16 mouse cellular contexts compared by ENCODE assay signal in the genomic region with DNA sequence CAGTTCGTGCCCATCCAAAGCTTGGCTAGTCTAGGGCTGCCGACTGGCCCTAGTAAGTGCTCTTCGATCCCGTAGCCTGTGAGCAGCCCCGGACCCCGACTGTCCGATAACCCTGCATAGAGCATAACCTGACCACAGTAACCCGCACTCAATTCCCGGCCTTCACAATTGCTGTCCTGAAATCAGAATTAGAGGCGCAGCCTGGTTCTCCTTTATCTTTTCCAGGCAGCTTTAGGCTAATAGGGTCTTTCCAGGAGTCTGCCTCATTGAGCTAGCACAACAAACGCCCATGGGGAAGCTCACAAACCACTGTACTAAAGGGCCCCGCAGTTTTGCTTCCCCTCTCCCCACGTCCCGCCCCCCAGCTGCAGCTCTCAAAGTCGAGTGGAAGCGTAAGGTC. TPM values are rescaled to one million over a fixed set of nuclear protein-coding genes. Genes with fewer than 3 reads are reported as not detected.
DNase-seq lines count a peak whose midpoint lies in the region; ATAC-seq and TF ChIP-seq lines count a peak whose summit lies in the region.
"Had no signal": no experiment of that assay in that cellular context is flagged by ENCODE, and none has a peak within 500 bp of the region (broad histone marks: within the 10 kb centered on the region; RNA-seq: fewer than 3 reads in every experiment).

No protein-coding gene starts in this region.

- H3K4me2 ChIP-seq in intestine, embryonic 14.5 days (ENCODE audit: low read length): no peak overlapping the region
- H3K4me2 ChIP-seq in intestine, embryonic 15.5 days (replicated peaks): no peak overlapping the region
- peak overlapping the region; percentile 55 for H3K4me2 ChIP-seq in embryonic facial prominence, embryonic 12.5 days (replicated peaks)
- H3K4me2 ChIP-seq in limb, embryonic 14.5 days (replicated peaks; ENCODE audit: low read depth, low read length, severe bottlenecking): peak overlapping the region; percentile 28
- H3K4me2 ChIP-seq: forebrain, embryonic 13.5 days; hindbrain, embryonic 14.5 days had no signal

- 0 out of 2 replicates have a peak, but pooled peaks cover 6% of the 10 kb centered on the region for H3K4me1 ChIP-seq in intestine, embryonic 14.5 days (replicated peaks; ENCODE audit: control insufficient read depth, insufficient read depth, low read length)
- peaks cover 10% of the 10 kb centered on the region for H3K4me1 ChIP-seq in intestine, embryonic 15.5 days (replicated peaks)
- H3K4me1 ChIP-seq in embryonic facial prominence, embryonic 12.5 days: peaks cover 21% of the 10 kb centered on the region
- peaks cover 3% of the 10 kb centered on the region; the same call in 1 of the 2 replicates for H3K4me1 ChIP-seq in limb, embryonic 14.5 days (ENCODE audit: control insufficient read depth, insufficient read depth, low read length)

- H3K9ac ChIP-seq in intestine, embryonic 14.5 days (ENCODE audit: low read length): no peak overlapping the region
- no peak overlapping the region for H3K9ac ChIP-seq in intestine, embryonic 15.5 days
- no peak overlapping the region for H3K9ac ChIP-seq in embryonic facial prominence, embryonic 12.5 days
- no peak overlapping the region for H3K9ac ChIP-seq in limb, embryonic 14.5 days (ENCODE audit: low read depth, low read length, severe bottlenecking)
- H3K9ac ChIP-seq: forebrain, embryonic 13.5 days; hindbrain, embryonic 14.5 days had no signal

- no peaks in the 10 kb centered on the region for H3K36me3 ChIP-seq in intestine, embryonic 14.5 days (ENCODE audit: control insufficient read depth, insufficient read depth, low read length)
- no peaks in the 10 kb centered on the region for H3K36me3 ChIP-seq in intestine, embryonic 15.5 days
- no peaks in the 10 kb centered on the region for H3K36me3 ChIP-seq in embryonic facial prominence, embryonic 12.5 days
- no peaks in the 10 kb centered on the region for H3K36me3 ChIP-seq in limb, embryonic 14.5 days (ENCODE audit: control insufficient read depth, insufficient read depth, low read length)

- WGBS in intestine, embryonic 14.5 days: under 1% methylated on average over 16 of the region's 16 CpGs
- WGBS in intestine, embryonic 15.5 days: 3% methylated on average over 16 of the region's 16 CpGs
- 4% methylated on average over 16 of the region's 16 CpGs for WGBS in embryonic facial prominence, embryonic 12.5 days
- 3% methylated on average over 16 of the region's 16 CpGs for WGBS in limb, embryonic 14.5 days

- H3K4me3 ChIP-seq in intestine, embryonic 14.5 days (ENCODE audit: low read depth, low read length): no peak overlapping the region
- H3K4me3 ChIP-seq in intestine, embryonic 15.5 days (replicated peaks): no peak overlapping the region
- peak overlapping the region; percentile 52 for H3K4me3 ChIP-seq in embryonic facial prominence, embryonic 12.5 days
- peak overlapping the region; percentile 6; the same call in 1 of the 2 replicates for H3K4me3 ChIP-seq in limb, embryonic 14.5 days (replicated peaks; ENCODE audit: low read length)
- H3K4me3 ChIP-seq: forebrain, embryonic 13.5 days; layer of hippocampus, adult 2 months had no signal

- no peaks in the 10 kb centered on the region for H3K9me3 ChIP-seq in intestine, embryonic 14.5 days (ENCODE audit: control insufficient read depth, low read length)
- H3K9me3 ChIP-seq in intestine, embryonic 15.5 days: no peaks in the 10 kb centered on the region
- H3K9me3 ChIP-seq in embryonic facial prominence, embryonic 12.5 days: no peaks in the 10 kb centered on the region
- H3K9me3 ChIP-seq in limb, embryonic 14.5 days (ENCODE audit: control insufficient read depth, low read length): no peaks in the 10 kb centered on the region
- H3K9me3 ChIP-seq: forebrain, embryonic 13.5 days had no signal

- peak; percentile 21 for DNase-seq in embryo, embryonic 10 days (ENCODE audit: low spot score)
- no peak for DNase-seq in embryo, embryonic 11 days
- peak; percentile 66 for DNase-seq in intestine, embryonic 14.5 days (ENCODE audit: low spot score)
- no peak for DNase-seq in limb, embryonic 14.5 days (ENCODE audit: low spot score)
- DNase-seq in Muller cell, postnatal 12 days (ENCODE audit: inconsistent ontology term): no peak
- DNase-seq in kidney, adult 18-20 months: no peak
- DNase-seq: cerebellum, adult 9-11 months; gastrocnemius, postnatal 36 days; kidney, adult 11 months; thymus, postnatal 25 days had no signal

- H3K27me3 ChIP-seq in intestine, embryonic 14.5 days (replicated peaks; ENCODE audit: control insufficient read depth, insufficient read depth, low read length): peaks cover 100% of the 10 kb centered on the region
- H3K27me3 ChIP-seq in intestine, embryonic 15.5 days (replicated peaks): peaks cover 87% of the 10 kb centered on the region
- peaks cover 91% of the 10 kb centered on the region for H3K27me3 ChIP-seq in embryonic facial prominence, embryonic 12.5 days
- H3K27me3 ChIP-seq in limb, embryonic 14.5 days (ENCODE audit: control insufficient read depth, insufficient read depth, low read length): peaks cover 95% of the 10 kb centered on the region

- no peak for ATAC-seq in intestine, embryonic 14.5 days (replicated peaks; ENCODE audit: low FRiP score, low TSS enrichment, low read depth)
- no peak for ATAC-seq in intestine, embryonic 15.5 days
- ATAC-seq in embryonic facial prominence, embryonic 12.5 days (ENCODE audit: insufficient number of reproducible peaks, insufficient read depth, low FRiP score, low TSS enrichment): no peak
- no peak for ATAC-seq in limb, embryonic 14.5 days (ENCODE audit: low FRiP score, low read depth)
- ATAC-seq: CD4-positive, CD25-positive, alpha-beta regulatory T cell, adult 4 months; forebrain, embryonic 13.5 days had no signal

- H3K27ac ChIP-seq in intestine, embryonic 14.5 days (ENCODE audit: low read depth): no peak overlapping the region
- H3K27ac ChIP-seq in intestine, embryonic 15.5 days: no peak overlapping the region
- H3K27ac ChIP-seq in embryonic facial prominence, embryonic 12.5 days: 0 out of 2 replicates have a peak overlapping the region, but pooled peaks have one; percentile 80
- H3K27ac ChIP-seq in limb, embryonic 14.5 days (replicated peaks; ENCODE audit: low read depth, low read length): no peak overlapping the region
- H3K27ac ChIP-seq: forebrain, embryonic 13.5 days; hindbrain, embryonic 14.5 days; layer of hippocampus, adult 2 months had no signal

- TF ChIP-seq POLR2A in limb, embryonic 14.5 days (IDR thresholded peaks at IDR 0.05; ENCODE audit: borderline replicate concordance, extremely low read depth, insufficient read depth, insufficient read length): no peak

RNA-seq across cellular contexts. Expression of a gene that starts 1.2 kb away (rescaled TPM):
- not detected in 2 replicates for polyA plus RNA-seq in intestine, embryonic 14.5 days (2014; fragmentation: Nextera tagmentation; extraction: Ambion mirVana)
- polyA plus RNA-seq in intestine, embryonic 15.5 days (2015; fragmentation: Nextera tagmentation; extraction: Ambion mirVana): 0.04 TPM in 1 of 2 replicates, not detected in the other
- polyA plus RNA-seq in embryonic facial prominence, embryonic 12.5 days (2016; fragmentation: Nextera tagmentation; extraction: Ambion mirVana): 16.3 and 20.0 TPM in 2 replicates
- 8.3 and 14.1 TPM in 2 replicates for polyA plus RNA-seq in limb, embryonic 14.5 days (2012; rRNA removed)
- polyA plus RNA-seq in limb, embryonic 14.5 days (2014; fragmentation: Nextera tagmentation; extraction: Ambion mirVana): 3.8 and 4.3 TPM in 2 replicates
- polyA plus RNA-seq: forebrain, embryonic 13.5 days; hindbrain, embryonic 14.5 days had no signal

Comparison
In these comparisons a context has a peak if more than half of its experiments do, and no peak if none do; other contexts are left out.
1. DNase-seq: peak in embryo, embryonic 10 days (single experiment) and intestine, embryonic 14.5 days (single experiment); none in embryo, embryonic 11 days (single experiment), limb, embryonic 14.5 days (single experiment), Muller cell, postnatal 12 days (single experiment) and kidney, adult 18-20 months (single experiment).
2. H3K4me2 ChIP-seq: peak in embryonic facial prominence, embryonic 12.5 days (single experiment) and limb, embryonic 14.5 days (single experiment); none in intestine, embryonic 14.5 days (single experiment) and intestine, embryonic 15.5 days (single experiment).
3. H3K4me3 ChIP-seq: peak in embryonic facial prominence, embryonic 12.5 days (single experiment) and limb, embryonic 14.5 days (single experiment); none in intestine, embryonic 14.5 days (single experiment) and intestine, embryonic 15.5 days (single experiment).